Comparison of ENCODE assay signal across 11 mouse cellular contexts in genomic region chr7:100215976-100216375, GRCm38 (mm10). TPM values are rescaled to one million over a fixed set of nuclear protein-coding genes. Genes with fewer than 3 reads are reported as not detected.
DNase-seq lines count a peak whose midpoint lies in the region; ATAC-seq lines count a peak whose summit lies in the region.
"Had no signal": no experiment of that assay in that cellular context is flagged by ENCODE, and none has a peak within 500 bp of the region (broad histone marks: within the 10 kb centered on the region; RNA-seq: fewer than 3 reads in every experiment).

No protein-coding gene starts in this region.

- ATAC-seq in kidney, embryonic 16.5 days (ENCODE audit: low FRiP score, low TSS enrichment), result no peak
- ATAC-seq in forebrain, embryonic 14.5 days, result no peak
- ATAC-seq in hindbrain, embryonic 12.5 days (ENCODE audit: low FRiP score), result no peak
- no peak for ATAC-seq in midbrain, embryonic 12.5 days (ENCODE audit: low FRiP score, low read depth)

- H3K9me3 ChIP-seq in kidney, embryonic 16.5 days (ENCODE audit: low read length), result no peaks in the 10 kb centered on the region
- H3K9me3 ChIP-seq in forebrain, embryonic 14.5 days (replicated peaks; ENCODE audit: control insufficient read depth, low read length), result no peaks in the 10 kb centered on the region
- no peaks in the 10 kb centered on the region for H3K9me3 ChIP-seq in hindbrain, embryonic 12.5 days (replicated peaks)
- no peaks in the 10 kb centered on the region for H3K9me3 ChIP-seq in midbrain, embryonic 12.5 days
- H3K9me3 ChIP-seq: G1E; liver, embryonic 15.5 days had no signal

- H3K4me1 ChIP-seq in kidney, embryonic 16.5 days (ENCODE audit: insufficient read depth, low read length), result peaks cover 13% of the 10 kb centered on the region
- no peaks in the 10 kb centered on the region for H3K4me1 ChIP-seq in forebrain, embryonic 14.5 days (ENCODE audit: control insufficient read depth, insufficient read depth, low read length)
- peaks cover 22% of the 10 kb centered on the region for H3K4me1 ChIP-seq in hindbrain, embryonic 12.5 days
- peaks cover 11% of the 10 kb centered on the region for H3K4me1 ChIP-seq in midbrain, embryonic 12.5 days
- H3K4me1 ChIP-seq: liver, embryonic 15.5 days had no signal

- 24% methylated on average over 10 of the region's 10 CpGs for WGBS in kidney, embryonic 16.5 days
- 41% methylated on average over 10 of the region's 10 CpGs for WGBS in forebrain, embryonic 14.5 days
- 43% methylated on average over 10 of the region's 10 CpGs for WGBS in hindbrain, embryonic 12.5 days
- 22% methylated on average over 10 of the region's 10 CpGs for WGBS in midbrain, embryonic 12.5 days

- no peaks in the 10 kb centered on the region for H3K27me3 ChIP-seq in kidney, embryonic 16.5 days (ENCODE audit: insufficient read depth, low read length)
- H3K27me3 ChIP-seq in forebrain, embryonic 14.5 days (replicated peaks; ENCODE audit: control insufficient read depth, insufficient read depth, low read length), result no peaks in the 10 kb centered on the region
- H3K27me3 ChIP-seq in hindbrain, embryonic 12.5 days, result no peaks in the 10 kb centered on the region
- no peaks in the 10 kb centered on the region for H3K27me3 ChIP-seq in midbrain, embryonic 12.5 days

- no peak for DNase-seq in kidney, adult 11 months
- peak; percentile 25 for DNase-seq in forebrain, embryonic 14.5 days (ENCODE audit: low spot score)
- no peak for DNase-seq in spleen, postnatal 36 days (ENCODE audit: low spot score in 2 of 2)
- no peak for DNase-seq in MN1 (ENCODE audit: low spot score)
- DNase-seq in urinary bladder, postnatal 10 days (ENCODE audit: low spot score), result no peak
- DNase-seq: adrenal gland, adult 2 months had no signal

- H3K27ac ChIP-seq in kidney, embryonic 16.5 days (ENCODE audit: low read length), result peak overlapping the region; percentile 34; the same call in 1 of the 2 replicates
- H3K27ac ChIP-seq in forebrain, embryonic 14.5 days (ENCODE audit: low read depth, low read length), result no peak overlapping the region
- H3K27ac ChIP-seq in hindbrain, embryonic 12.5 days, result peak overlapping the region; percentile 55; the same call in 1 of the 2 replicates
- peak overlapping the region; percentile 73 for H3K27ac ChIP-seq in midbrain, embryonic 12.5 days (replicated peaks)
- H3K27ac ChIP-seq: liver, embryonic 15.5 days had no signal

- 0 out of 2 replicates have a peak overlapping the region, but pooled peaks have one; percentile 0 for H3K4me2 ChIP-seq in kidney, embryonic 16.5 days (replicated peaks; ENCODE audit: low read depth, low read length)
- 0 out of 2 replicates have a peak overlapping the region, but pooled peaks have one; percentile 8 for H3K4me2 ChIP-seq in forebrain, embryonic 14.5 days (ENCODE audit: low read length)
- H3K4me2 ChIP-seq in hindbrain, embryonic 12.5 days (replicated peaks), result peak overlapping the region; percentile 39
- H3K4me2 ChIP-seq in midbrain, embryonic 12.5 days (replicated peaks), result peak overlapping the region; percentile 22
- H3K4me2 ChIP-seq: liver, embryonic 15.5 days had no signal

- no peak overlapping the region for H3K4me3 ChIP-seq in kidney, embryonic 16.5 days (ENCODE audit: low read length)
- H3K4me3 ChIP-seq in forebrain, embryonic 14.5 days (ENCODE audit: low read depth, low read length), result no peak overlapping the region
- no peak overlapping the region for H3K4me3 ChIP-seq in hindbrain, embryonic 12.5 days
- no peak overlapping the region for H3K4me3 ChIP-seq in midbrain, embryonic 12.5 days
- H3K4me3 ChIP-seq: liver, embryonic 15.5 days had no signal

- no peaks in the 10 kb centered on the region for H3K36me3 ChIP-seq in kidney, embryonic 16.5 days (ENCODE audit: insufficient read depth, low read length)
- no peaks in the 10 kb centered on the region for H3K36me3 ChIP-seq in forebrain, embryonic 14.5 days (ENCODE audit: control insufficient read depth, insufficient read depth, low read length)
- no peaks in the 10 kb centered on the region for H3K36me3 ChIP-seq in hindbrain, embryonic 12.5 days
- H3K36me3 ChIP-seq in midbrain, embryonic 12.5 days, result no peaks in the 10 kb centered on the region
- H3K36me3 ChIP-seq: G1E; liver, embryonic 15.5 days had no signal

- no peak overlapping the region for H3K9ac ChIP-seq in kidney, embryonic 16.5 days (replicated peaks; ENCODE audit: low read length)
- H3K9ac ChIP-seq in forebrain, embryonic 14.5 days (ENCODE audit: low read length), result no peak overlapping the region
- H3K9ac ChIP-seq in hindbrain, embryonic 12.5 days, result no peak overlapping the region
- no peak overlapping the region for H3K9ac ChIP-seq in midbrain, embryonic 12.5 days (replicated peaks)
- H3K9ac ChIP-seq: liver, embryonic 15.5 days had no signal

RNA-seq across cellular contexts. Expression of gene Pgm2l1, which starts 11.2 kb away (rescaled TPM):
- 3.4 and 4.0 TPM in 2 replicates for polyA plus RNA-seq in kidney, embryonic 16.5 days (2015; fragmentation: Nextera tagmentation; extraction: Ambion mirVana)
- polyA plus RNA-seq in forebrain, embryonic 14.5 days (2014; fragmentation: Nextera tagmentation; extraction: Ambion mirVana), result 9.2 and 13.2 TPM in 2 replicates
- 11.2 and 13.0 TPM in 2 replicates for polyA plus RNA-seq in hindbrain, embryonic 12.5 days (2016; fragmentation: Nextera tagmentation; extraction: Ambion mirVana)
- polyA plus RNA-seq in midbrain, embryonic 12.5 days (2016; fragmentation: Nextera tagmentation; extraction: Ambion mirVana), result 11.8 and 14.3 TPM in 2 replicates

RNA-seq across cellular contexts. Expression of gene Kcne3, which starts 39.7 kb away (rescaled TPM):
- polyA plus RNA-seq in kidney, embryonic 16.5 days (2015; fragmentation: Nextera tagmentation; extraction: Ambion mirVana), result 3.0 and 4.2 TPM in 2 replicates
- polyA plus RNA-seq in forebrain, embryonic 14.5 days (2014; fragmentation: Nextera tagmentation; extraction: Ambion mirVana), result 0.58 and 0.91 TPM in 2 replicates
- polyA plus RNA-seq in hindbrain, embryonic 12.5 days (2016; fragmentation: Nextera tagmentation; extraction: Ambion mirVana), result 3.2 and 4.7 TPM in 2 replicates
- 1.4 and 1.5 TPM in 2 replicates for polyA plus RNA-seq in midbrain, embryonic 12.5 days (2016; fragmentation: Nextera tagmentation; extraction: Ambion mirVana)

RNA-seq across cellular contexts. Expression of gene Lipt2, which starts 56.9 kb away (rescaled TPM):
- polyA plus RNA-seq in kidney, embryonic 16.5 days (2015; fragmentation: Nextera tagmentation; extraction: Ambion mirVana), result 19.6 and 21.7 TPM in 2 replicates
- 19.6 and 24.0 TPM in 2 replicates for polyA plus RNA-seq in forebrain, embryonic 14.5 days (2014; fragmentation: Nextera tagmentation; extraction: Ambion mirVana)
- 15.5 and 17.9 TPM in 2 replicates for polyA plus RNA-seq in hindbrain, embryonic 12.5 days (2016; fragmentation: Nextera tagmentation; extraction: Ambion mirVana)
- 15.7 and 16.9 TPM in 2 replicates for polyA plus RNA-seq in midbrain, embryonic 12.5 days (2016; fragmentation: Nextera tagmentation; extraction: Ambion mirVana)
